Mouse (Mus musculus) R1 (cell line): ENCODE data around the gene Trim50.

Experiments
- DNase-seq: peaks from one replicate; pipeline ENCODE4 v3.0.0-alpha.2; 2018; ENCODE audit warnings: low read depth, low spot score

Gene Trim50

DNA sequence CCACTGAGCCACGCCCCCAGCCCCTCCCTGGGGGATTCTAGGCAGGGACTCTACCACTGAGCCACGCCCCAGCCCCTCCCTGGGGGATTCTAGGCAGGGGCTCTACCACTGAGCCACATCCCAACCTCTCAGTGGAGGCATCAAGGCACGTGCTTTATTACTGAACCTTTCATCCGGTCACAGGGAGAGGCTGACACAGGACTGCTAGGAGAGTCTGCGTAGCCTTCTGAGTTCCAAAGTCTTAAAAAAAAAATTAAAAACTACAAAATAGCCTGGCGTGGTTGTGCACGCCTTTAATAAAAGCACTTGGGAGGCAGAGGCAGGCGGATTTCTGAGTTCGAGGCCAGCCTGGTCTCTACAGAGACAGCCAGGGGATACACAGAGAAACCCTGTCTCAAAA is 16.1 kb downstream of the Trim50 start:
- DNase-seq = peak; percentile 84

DNA sequence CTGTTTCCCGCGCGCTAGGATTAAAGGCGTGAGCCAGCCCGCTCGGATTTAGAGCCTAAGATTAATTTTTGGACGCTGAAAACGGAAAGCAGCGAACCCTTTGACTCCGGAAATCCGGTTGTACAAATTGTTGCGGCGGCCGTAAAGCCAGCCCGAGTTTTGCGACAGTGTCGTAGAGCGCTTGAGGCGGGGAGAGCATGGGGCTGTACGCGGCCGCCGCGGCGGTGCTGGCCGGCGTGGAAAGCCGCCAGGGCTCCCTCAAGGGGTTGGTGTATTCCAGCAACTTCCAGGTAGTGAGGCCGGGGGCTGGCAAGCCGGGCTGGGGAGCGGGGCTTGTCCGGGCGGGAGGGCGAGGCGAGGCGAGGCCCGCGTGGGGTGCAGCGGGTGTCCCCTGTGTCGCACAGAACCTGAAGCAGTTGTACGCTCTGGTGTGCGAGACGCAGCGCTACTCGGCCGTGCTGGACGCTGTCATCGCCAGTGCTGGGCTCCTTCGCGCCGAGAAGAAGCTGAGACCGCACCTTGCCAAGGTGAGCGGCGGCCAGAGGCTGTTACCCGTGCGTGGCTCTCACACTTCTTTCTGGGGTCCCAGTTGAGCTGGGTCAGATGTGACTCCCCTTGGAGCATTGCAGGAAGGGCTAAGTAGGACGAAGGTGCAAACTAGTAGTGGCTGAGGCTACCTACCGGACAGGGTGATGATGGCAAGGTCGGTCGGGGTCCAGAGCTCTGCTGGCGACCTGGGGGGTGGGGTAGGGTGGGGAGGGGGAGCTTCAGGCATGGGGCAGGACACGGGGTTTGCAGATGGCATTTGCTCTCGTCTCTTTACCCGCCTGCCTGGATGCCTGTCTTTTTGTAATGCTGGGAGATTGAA is 16.9 kb downstream of the Trim50 start, which contains the start of gene Nsun5:
TSS of gene Nsun5 (plus strand) at position 167 of the 868 bp plus-strand sequence.
- peak; percentile 97 for DNase-seq

DNA sequence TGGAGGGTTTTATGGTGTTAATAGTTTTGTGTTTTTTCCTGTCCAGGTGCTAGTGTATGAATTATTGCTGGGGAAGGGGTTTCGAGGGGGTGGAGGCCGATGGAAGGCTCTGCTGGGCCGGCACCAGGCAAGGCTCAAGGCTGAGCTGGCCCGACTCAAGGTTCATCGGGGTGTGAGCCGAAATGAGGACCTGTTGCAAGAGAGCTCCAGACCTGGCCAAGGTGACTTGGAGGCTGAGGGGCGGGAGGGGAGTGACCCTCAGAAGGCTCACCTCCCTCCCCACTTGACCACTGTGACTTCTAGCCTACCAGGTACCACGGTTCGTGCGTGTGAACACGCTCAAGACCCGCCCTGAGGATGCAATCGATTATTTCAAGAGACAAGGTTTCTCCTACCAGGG is 18.1 kb downstream of the Trim50 start:
- no peak for DNase-seq

DNA sequence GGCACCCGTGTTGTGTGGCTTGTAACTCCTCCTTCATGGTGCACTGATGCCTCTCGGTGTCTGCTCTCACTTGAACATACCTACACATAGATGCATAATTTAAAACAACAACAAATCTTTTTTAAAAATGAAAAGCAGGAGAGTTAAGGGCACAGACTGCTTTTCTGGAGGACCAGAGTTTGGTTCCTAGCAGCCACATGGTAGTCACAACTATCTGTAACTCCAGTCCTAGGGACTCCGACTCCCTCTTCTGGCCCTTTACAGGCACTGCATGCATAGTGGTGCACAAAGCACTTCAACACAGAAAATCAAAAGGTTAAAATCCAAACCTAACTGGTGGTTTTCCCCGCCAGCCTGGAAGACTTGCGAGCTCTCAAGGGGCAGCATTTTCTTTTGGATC is 20.5 kb downstream of the Trim50 start:
- DNase-seq = peak; percentile 70

GRCm38 (mm10) chr5:135375167-135375566 is 22.1 kb downstream of the Trim50 start:
- no peak for DNase-seq

- no peak for DNase-seq
These were observed 23.2 kb downstream of the Trim50 start for GRCm38 (mm10) chr5:135376341-135376740.

- DNase-seq = no peak
These were observed 27.6 kb downstream of the Trim50 start for GRCm38 (mm10) chr5:135380681-135381080.

GRCm38 (mm10) chr5:135381356-135381925 is 28.3 kb downstream of the Trim50 start:
- no peak for DNase-seq

- DNase-seq = no peak
These were observed 29.7 kb downstream of the Trim50 start for GRCm38 (mm10) chr5:135382746-135383145.

GRCm38 (mm10) chr5:135383771-135384170 is 30.7 kb downstream of the Trim50 start:
- peak; percentile 51 for DNase-seq

DNA sequence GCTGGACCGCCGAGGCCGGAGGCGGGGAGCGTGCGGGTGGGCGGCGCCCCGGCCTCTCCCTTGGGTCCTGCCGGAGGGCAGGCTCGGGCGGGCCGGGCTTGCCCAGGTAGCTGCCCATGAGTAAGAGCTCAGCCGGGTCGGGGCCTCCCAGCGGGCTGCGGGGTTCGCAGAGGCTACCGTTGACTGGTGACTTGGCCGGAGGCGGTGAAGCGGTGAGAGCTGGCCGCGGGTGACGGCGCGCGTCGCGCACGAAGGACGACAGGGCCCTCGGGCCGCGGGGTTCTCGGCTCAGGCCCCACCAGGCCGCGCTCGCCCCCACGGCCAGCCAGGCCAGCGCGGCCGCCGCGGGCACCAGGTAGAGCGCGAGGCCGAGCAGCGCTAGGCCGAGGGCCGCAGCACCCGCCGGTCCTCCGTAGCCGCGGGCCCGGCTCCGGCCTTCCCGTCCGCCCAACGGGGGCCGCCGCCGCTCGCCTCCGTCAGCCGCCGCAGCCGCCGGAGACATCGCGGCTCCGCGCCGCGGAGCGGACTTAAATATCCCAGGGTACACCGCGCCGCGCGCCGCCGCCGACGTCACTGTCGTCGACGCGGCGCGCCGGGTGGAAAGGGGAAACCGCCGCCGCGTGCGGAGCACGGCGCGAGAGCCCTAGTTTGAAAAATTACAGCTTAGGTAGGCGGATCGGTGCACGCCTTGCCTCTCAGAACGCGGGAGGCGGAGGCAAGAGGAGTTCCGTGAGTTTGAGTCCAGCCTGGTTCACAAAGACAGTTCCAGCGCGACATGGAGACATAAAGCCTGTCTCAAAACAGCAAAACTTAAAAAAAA is 41.1 kb downstream of the Trim50 start, which contains the start of gene Pom121:
TSS of gene Pom121 (minus strand) at position 543 of the 820 bp plus-strand sequence.
- peak; percentile 75 for DNase-seq

DNA sequence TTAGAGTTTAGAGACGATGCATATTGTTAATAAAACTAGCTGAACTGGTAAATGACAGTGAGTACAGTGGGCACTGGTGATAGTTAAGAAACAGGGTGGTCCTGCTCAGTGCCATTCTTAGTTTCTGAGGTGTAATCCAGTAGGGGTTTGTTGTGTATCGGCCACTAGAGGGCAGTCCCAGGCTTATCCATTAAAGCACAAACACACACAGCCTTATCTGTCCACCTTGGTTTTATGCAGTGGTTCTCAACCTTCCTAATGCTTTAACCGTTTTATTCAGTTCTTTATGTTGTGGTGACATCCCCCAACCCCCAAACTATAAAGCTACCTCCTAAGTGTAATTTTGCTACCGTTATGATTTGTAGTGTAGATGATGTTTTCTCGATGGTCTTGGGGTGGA is 42.7 kb downstream of the Trim50 start:
- peak; percentile 77 for DNase-seq

- DNase-seq = no peak
These were observed 46.3 kb downstream of the Trim50 start for GRCm38 (mm10) chr5:135399382-135399781.

GRCm38 (mm10) chr5:135400244-135400643 is 47.1 kb downstream of the Trim50 start:
- peak; percentile 79 for DNase-seq

DNA sequence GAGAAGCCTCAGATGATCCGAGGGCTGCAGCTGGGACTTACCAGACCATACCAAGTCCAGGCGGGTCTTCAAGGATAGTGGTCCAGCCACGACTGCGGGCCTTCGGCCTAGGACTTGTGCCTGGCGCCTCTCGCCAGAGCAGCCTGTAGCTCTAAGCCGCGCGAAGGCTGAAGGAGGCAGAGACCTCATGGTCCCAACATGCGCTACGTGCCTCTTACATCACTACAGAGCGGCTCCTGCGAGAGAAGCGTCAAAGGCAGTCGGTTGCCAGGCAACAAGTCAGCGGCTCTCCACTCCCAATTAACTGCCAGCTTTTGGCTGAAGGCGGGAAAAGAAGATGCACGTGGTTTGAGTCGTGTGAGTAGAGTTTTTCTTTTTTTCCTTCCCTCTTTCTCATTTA is 51.5 kb downstream of the Trim50 start:
- peak; percentile 96 for DNase-seq

DNA sequence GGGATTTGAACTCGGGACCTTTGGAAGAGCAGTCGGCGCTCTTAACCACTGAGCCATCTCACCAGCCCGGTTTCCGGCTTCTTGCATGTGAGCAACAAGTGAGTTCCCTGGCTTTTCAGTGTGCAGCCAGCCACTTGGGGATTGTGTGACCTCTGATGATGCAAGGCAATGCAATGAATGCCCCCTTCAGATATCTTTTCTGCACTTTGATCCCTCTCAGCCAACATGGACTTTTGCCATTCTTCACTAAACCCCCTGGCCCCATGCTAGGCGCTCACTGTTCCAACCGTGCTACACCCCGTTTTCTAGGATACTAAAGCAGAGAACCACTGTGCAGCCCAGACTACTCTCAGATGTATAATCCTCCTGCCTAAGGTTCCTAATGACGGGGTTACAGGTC is 52.3 kb downstream of the Trim50 start:
- no peak for DNase-seq

- no peak for DNase-seq
These were observed 55.0 kb downstream of the Trim50 start for GRCm38 (mm10) chr5:135408114-135408513.

- no peak for DNase-seq
These were observed 57.2 kb downstream of the Trim50 start for GRCm38 (mm10) chr5:135410266-135410665.
